Mouse (Mus musculus): ENCODE measurements around the gene Mas1. TPM values are rescaled to one million over a fixed set of nuclear protein-coding genes. Genes with fewer than 3 reads are reported as not detected.
"Not testable (repeated sequence)": the region's sequence is repeated elsewhere in the genome, so short reads cannot be mapped to it uniquely, and the experiment has no call there.

Gene Mas1
- polyA plus RNA-seq, 1 experiment from 2014 or later, result 0.49 TPM

DNA sequence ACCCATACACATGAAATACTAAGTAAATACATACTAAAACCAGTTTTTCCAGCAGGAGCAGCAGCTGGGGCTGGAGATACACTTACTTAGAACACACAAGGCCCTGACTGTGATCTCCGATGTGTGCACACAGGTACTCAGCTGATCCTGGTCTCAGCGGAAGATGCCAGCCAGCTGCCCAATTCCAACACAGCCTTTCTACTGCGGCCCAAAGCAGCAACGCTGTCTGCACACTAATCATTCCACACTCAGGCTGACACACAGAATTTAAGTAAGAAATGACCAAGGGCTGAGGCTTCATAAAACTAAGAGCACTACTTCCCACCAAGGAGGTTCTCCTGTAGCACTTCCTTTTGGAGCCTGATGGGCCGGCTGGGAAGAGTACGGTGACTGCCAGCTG, 34.3 kb upstream of the Mas1 start:
- no peaks in the 10 kb centered on the region for H3K4me1 ChIP-seq (replicated peaks)
- no peak overlapping the region for H3K4me3 ChIP-seq
- no peak overlapping the region for H3K9ac ChIP-seq
- no peak overlapping the region for H3K27ac ChIP-seq
- H3K27me3 ChIP-seq, result no peaks in the 10 kb centered on the region
- H3K9me3 ChIP-seq (replicated peaks), result no peaks in the 10 kb centered on the region
- H3K4me2 ChIP-seq, result no peak overlapping the region
- no peak for ATAC-seq (replicated peaks; ENCODE audit: insufficient number of reproducible peaks, insufficient read depth, low FRiP score, low read depth)
- H3K36me3 ChIP-seq, result peaks cover 15% of the 10 kb centered on the region; the same call in 1 of the 2 replicates
- WGBS, result 92% methylated on average over 6 of the region's 6 CpGs

DNA sequence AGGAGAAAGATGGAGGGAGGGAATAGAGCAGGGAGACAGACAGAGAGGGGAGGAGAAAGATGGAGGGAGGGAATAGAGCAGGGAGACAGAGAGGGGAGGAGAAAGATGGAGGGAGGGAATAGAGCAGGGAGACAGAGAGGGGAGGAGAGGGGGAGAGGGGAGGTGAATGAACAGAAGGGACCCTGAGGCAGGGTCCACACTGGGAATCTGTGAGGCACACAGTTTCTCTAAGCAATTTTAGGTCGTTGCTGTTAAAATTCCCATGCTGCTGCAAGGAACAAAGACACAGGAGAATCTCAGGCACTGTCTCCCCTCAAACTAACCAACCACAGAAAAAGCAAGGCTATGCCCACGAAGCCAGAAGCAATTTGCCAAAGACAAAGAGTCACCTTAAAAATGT, 30.7 kb upstream of the Mas1 start:
- H3K4me3 ChIP-seq; ATAC-seq (replicated peaks; ENCODE audit: insufficient number of reproducible peaks, insufficient read depth, low FRiP score, low read depth); H3K27me3 ChIP-seq; H3K9me3 ChIP-seq (replicated peaks); H3K9ac ChIP-seq; H3K27ac ChIP-seq; H3K4me2 ChIP-seq; H3K4me1 ChIP-seq (replicated peaks): not testable (repeated sequence)
- 47% methylated on average over 2 of the region's 2 CpGs for WGBS
- H3K36me3 ChIP-seq, result peaks cover 15% of the 10 kb centered on the region; the same call in 1 of the 2 replicates

DNA sequence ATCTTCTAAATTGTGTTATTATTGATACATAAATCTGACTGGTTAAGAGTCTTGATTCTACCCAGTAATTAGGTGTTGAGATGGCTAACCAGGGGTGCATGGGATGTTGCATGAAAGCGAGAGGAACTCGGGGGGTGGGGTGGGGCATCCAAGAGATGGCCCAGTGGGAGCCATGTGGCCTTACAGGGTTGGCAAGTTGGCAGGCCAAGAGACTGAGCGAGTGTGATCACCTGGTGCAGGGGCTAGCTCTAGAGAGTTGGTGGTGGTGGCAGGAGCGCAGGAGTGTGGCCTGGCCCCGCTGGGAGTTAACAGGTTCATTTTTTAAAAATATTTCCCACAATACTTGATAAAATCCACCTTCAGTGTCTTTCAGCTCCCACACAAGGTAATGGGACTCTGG, 29.7 kb upstream of the Mas1 start:
- no peaks in the 10 kb centered on the region for H3K9me3 ChIP-seq (replicated peaks)
- 90% methylated on average over 5 of the region's 5 CpGs for WGBS
- no peak overlapping the region for H3K27ac ChIP-seq
- no peak overlapping the region for H3K9ac ChIP-seq
- H3K36me3 ChIP-seq, result peaks cover 14% of the 10 kb centered on the region; the same call in 1 of the 2 replicates
- no peak overlapping the region for H3K4me2 ChIP-seq
- H3K4me3 ChIP-seq, result no peak overlapping the region
- no peaks in the 10 kb centered on the region for H3K4me1 ChIP-seq (replicated peaks)
- no peak for ATAC-seq (replicated peaks; ENCODE audit: insufficient number of reproducible peaks, insufficient read depth, low FRiP score, low read depth)
- no peaks in the 10 kb centered on the region for H3K27me3 ChIP-seq

DNA sequence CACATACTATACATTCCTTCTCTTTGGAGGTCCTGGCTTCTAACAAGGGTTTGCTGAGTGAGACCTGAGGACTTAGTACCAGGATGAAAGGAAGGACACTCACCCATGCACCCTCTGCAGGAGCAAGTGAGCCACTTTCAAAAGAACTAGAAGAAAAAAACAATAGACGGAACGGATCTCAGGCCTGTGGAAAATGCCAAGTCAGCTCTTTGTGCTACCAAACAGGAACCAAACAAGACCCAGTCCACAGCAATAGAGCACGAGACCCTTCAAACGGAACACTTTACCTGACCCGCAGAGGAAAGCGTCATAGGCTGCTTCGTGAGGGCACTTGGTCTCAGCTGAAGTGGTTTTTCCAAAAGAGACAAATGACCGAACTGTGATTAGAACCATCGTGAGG, 24.1 kb upstream of the Mas1 start:
- no peak for ATAC-seq (replicated peaks; ENCODE audit: insufficient number of reproducible peaks, insufficient read depth, low FRiP score, low read depth)
- H3K36me3 ChIP-seq, result 0 out of 2 replicates have a peak, but pooled peaks cover 3% of the 10 kb centered on the region
- H3K4me2 ChIP-seq, result no peak overlapping the region
- H3K27ac ChIP-seq, result no peak overlapping the region
- no peak overlapping the region for H3K4me3 ChIP-seq
- H3K9ac ChIP-seq, result no peak overlapping the region
- 74% methylated on average over 9 of the region's 9 CpGs for WGBS
- H3K9me3 ChIP-seq (replicated peaks), result no peaks in the 10 kb centered on the region
- H3K27me3 ChIP-seq, result no peaks in the 10 kb centered on the region
- peaks cover 8% of the 10 kb centered on the region for H3K4me1 ChIP-seq (replicated peaks)

DNA sequence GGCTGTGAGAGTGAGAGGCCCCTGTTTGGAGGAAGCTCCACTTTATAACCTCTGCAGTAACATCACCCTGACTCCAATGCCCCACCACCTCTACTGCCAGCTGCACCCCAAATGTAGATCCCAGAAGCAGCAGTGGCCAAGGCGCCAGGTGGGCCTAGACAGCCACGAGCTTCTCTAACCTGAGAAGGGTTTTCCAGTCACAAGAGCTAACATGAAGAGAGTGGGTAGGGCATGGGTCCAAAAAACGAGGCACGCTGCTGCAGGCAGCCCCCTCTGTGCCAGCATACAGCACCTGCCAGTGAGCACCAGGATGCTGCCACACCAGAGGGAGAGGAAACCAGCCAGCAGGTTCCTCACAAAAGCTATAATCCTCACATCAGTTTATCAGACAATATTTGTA, 23.1 kb upstream of the Mas1 start:
- Histone ChIP-seq H3K4me1 (replicated peaks) (peaks cover 16% of the 10 kb centered on the region), H3K27ac (no peak overlapping the region), H3K27me3 (no peaks in the 10 kb centered on the region), H3K9ac (no peak overlapping the region), H3K36me3 (0 out of 2 replicates have a peak, but pooled peaks cover 3% of the 10 kb centered on the region), H3K9me3 (replicated peaks) (no peaks in the 10 kb centered on the region), H3K4me3 (no peak overlapping the region), H3K4me2 (no peak overlapping the region)
- WGBS, result 82% methylated on average over 4 of the region's 4 CpGs
- no peak for ATAC-seq (replicated peaks; ENCODE audit: insufficient number of reproducible peaks, insufficient read depth, low FRiP score, low read depth)

DNA sequence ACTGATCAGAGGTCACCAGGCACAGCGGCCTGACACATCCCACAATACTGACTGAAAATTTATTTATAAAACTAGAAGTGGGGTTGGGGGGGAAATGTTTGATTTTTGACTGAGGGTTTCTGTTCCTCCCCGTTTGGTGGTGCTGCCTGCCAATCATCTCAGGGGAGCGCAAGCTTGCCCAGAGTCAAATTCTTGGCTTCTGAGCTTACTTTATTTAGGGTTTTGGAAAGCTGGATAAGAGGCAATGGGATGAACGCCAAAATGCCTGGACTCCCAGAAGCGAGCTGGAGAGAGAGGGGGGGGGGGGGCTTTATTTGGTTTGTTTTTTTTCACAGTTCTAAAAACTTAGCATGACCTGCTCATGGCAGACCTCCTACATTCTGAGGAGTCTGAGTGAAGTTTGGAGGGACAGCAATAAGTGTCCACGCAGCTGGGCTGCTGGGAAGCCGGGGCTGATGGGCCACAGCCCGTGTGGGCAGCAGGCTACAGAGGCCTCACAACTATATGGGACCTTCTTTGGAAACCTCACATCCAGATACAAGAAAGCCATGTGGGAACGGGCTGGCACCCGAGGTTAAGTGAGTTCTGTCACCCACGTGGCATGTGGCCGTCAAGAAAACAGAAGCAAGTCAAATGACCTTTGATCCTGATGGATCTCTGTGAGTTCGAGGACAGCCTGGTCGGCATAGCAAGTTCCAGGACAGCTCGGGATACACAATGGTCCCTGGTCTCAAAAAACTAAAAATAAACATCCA, 19.3 kb upstream of the Mas1 start:
- Histone ChIP-seq H3K4me1 (replicated peaks) (peaks cover 16% of the 10 kb centered on the region), H3K27me3 (no peaks in the 10 kb centered on the region), H3K9me3 (replicated peaks) (no peaks in the 10 kb centered on the region), H3K4me2 (no peak overlapping the region), H3K36me3 (0 out of 2 replicates have a peak, but pooled peaks cover 2% of the 10 kb centered on the region), H3K27ac (peak overlapping the region; percentile 74), H3K9ac (no peak overlapping the region), H3K4me3 (no peak overlapping the region)
- WGBS, result 52% methylated on average over 15 of the region's 15 CpGs
- ATAC-seq (replicated peaks; ENCODE audit: insufficient number of reproducible peaks, insufficient read depth, low FRiP score, low read depth), result 0 out of 2 replicates have a peak, but pooled peaks have one; percentile 45

DNA sequence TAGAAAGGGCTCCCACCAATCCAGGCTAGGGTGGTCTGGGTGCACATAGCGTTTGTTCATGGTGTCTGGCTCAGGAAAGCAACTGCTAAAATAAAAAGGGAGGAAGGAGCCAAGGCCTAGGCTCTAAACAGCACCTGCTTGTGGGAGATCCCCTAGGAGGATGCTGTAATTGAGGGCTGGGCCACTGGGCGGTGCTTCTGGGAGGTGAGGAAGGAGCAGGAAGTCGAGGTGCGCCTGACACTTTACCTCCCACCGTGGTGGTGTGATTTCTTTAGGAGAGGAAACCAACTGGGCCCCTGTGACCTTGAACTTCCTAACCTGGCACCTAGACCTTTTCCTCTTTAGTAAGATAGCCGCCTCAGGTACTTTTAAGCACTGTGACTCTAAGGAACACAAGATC, 18.7 kb upstream of the Mas1 start:
- 36% methylated on average over 6 of the region's 6 CpGs for WGBS
- Histone ChIP-seq H3K4me1 (replicated peaks) (peaks cover 16% of the 10 kb centered on the region), H3K36me3 (no peaks in the 10 kb centered on the region), H3K4me3 (no peak overlapping the region), H3K27ac (peak overlapping the region; percentile 74), H3K9me3 (replicated peaks) (no peaks in the 10 kb centered on the region), H3K9ac (no peak overlapping the region), H3K27me3 (no peaks in the 10 kb centered on the region), H3K4me2 (no peak overlapping the region)
- no peak for ATAC-seq (replicated peaks; ENCODE audit: insufficient number of reproducible peaks, insufficient read depth, low FRiP score, low read depth)

DNA sequence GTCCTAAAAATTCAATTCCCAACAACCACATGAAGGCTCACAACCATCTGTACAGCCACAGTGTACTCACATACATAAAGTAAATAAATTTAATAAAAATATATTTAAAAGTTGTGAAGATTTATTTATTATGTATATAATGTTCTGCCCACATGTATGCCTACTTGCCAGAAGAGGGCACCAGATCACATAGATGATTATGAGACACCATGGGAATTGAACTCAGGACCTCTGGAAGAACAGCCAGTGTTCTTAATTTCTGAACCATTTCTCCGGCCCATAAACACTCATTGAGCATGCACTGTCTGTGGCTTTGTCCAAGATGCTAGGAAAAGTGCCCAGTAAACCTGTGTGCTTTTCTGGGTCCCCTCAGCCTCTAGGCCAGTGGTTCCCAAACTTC, 13.3 kb upstream of the Mas1 start:
- Histone ChIP-seq H3K9me3 (replicated peaks) (no peaks in the 10 kb centered on the region), H3K9ac (no peak overlapping the region), H3K27me3 (peaks cover 4% of the 10 kb centered on the region; the same call in 1 of the 2 replicates), H3K4me3 (no peak overlapping the region), H3K36me3 (no peaks in the 10 kb centered on the region), H3K4me1 (replicated peaks) (no peaks in the 10 kb centered on the region; the same call in 1 of the 2 replicates), H3K27ac (no peak overlapping the region), H3K4me2 (no peak overlapping the region)
- 79% methylated on average over 1 of the region's 1 CpGs for WGBS
- ATAC-seq (replicated peaks; ENCODE audit: insufficient number of reproducible peaks, insufficient read depth, low FRiP score, low read depth), result no peak

DNA sequence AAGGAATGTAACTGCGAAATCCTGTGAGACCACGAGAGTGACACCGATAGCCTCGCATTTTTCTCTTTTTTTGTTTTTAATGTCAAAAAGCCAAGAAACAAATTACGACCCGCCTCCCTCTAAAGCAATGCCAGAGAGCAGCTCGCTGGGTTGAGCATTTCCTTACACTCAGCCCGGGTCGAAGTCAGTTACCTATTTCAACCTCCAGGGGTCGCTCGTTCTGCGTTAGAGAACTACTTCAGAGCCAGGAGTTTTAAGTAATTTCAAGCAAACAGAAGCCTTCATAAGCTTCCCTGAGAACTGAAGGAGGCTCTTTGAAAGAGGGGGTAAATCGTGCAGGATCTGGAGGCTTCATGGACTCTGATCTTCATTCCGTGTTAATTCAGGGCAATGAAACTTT, 12.2 kb upstream of the Mas1 start:
- WGBS, result 2% methylated on average over 14 of the region's 14 CpGs
- Histone ChIP-seq H3K27ac (no peak overlapping the region), H3K4me3 (peak overlapping the region; percentile 19), H3K9me3 (replicated peaks) (no peaks in the 10 kb centered on the region), H3K36me3 (no peaks in the 10 kb centered on the region), H3K9ac (peak overlapping the region; percentile 41), H3K4me2 (peak overlapping the region; percentile 64), H3K27me3 (peaks cover 4% of the 10 kb centered on the region; the same call in 1 of the 2 replicates), H3K4me1 (replicated peaks) (no peaks in the 10 kb centered on the region; the same call in 1 of the 2 replicates)
- no peak; the same call in 1 of the 2 replicates for ATAC-seq (replicated peaks; ENCODE audit: insufficient number of reproducible peaks, insufficient read depth, low FRiP score, low read depth)

DNA sequence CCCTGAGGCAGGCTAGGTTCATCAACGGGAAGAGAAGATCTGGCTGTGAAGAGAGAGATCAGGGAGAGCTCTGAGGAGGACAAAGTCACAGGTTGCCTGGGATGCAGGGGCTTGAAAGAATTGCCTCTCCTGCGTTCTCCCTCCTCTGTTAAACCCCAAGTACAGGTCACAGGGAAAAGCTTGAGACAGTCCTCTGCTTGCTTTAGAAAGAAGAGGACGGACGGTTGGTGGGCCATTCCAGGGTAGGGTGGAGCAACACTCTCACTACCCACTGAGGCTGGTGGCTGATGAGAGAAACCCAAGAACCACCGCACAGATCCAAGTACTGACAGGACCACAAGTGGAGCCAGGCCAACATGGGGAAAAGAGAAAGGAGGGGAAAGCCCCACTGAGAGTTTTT, 7.8 kb upstream of the Mas1 start, which contains the start of gene Mrgprh:
TSS of gene Mrgprh (plus strand) at position 301 of the 400 bp plus-strand sequence.
- Histone ChIP-seq H3K9ac (no peak within 1 kb of the TSS), H3K4me1 (replicated peaks) (peaks cover 3% of the 10 kb centered on the region; the same call in 1 of the 2 replicates), H3K4me3 (no peak within 1 kb of the TSS), H3K27ac (no peak within 1 kb of the TSS), H3K27me3 (peaks cover 4% of the 10 kb centered on the region; the same call in 1 of the 2 replicates), H3K9me3 (replicated peaks) (no peaks in the 10 kb centered on the region), H3K4me2 (no peak within 1 kb of the TSS), H3K36me3 (no peaks in the 10 kb centered on the region)
- no peak for ATAC-seq (replicated peaks; ENCODE audit: insufficient number of reproducible peaks, insufficient read depth, low FRiP score, low read depth)
- WGBS, result 72% methylated on average over 5 of the region's 5 CpGs

DNA sequence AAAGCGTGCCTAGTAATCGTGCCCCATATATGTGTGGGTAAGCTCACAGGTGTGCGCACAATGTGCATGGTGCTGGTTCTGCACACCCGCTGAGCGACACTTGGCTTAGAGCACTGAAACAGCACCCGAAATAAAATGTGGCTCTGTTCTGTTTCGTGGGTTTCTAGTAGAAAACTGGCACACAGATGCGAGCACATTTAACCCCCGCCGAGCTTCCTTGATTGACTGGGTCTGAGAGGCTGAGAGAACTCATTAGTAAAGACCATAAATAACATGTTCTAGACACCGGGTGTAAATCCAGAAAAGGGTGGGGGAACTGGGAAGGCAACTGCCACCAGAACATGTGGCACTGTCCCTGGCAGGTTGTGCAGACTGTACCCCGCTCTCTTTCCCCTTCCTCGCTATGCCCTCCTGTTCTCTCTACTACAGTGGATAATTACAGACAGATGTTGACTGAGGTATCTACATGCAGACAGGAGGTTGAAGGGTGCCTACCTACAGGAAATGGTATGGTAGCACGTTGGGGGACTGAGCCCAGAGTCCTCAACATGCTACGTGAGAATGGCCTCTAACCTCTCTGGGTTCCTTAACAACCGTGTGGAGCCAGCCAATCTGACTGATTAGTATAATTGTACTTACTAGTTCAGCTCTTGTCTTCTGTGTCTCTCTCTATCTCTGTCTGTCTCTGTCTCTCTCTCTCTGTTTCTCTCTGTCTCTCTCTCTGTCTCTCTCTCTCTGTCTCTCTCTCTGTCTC, 4.5 kb upstream of the Mas1 start:
- H3K4me3 ChIP-seq, result no peak overlapping the region
- no peaks in the 10 kb centered on the region for H3K27me3 ChIP-seq
- no peak; the same call in 1 of the 2 replicates for ATAC-seq (replicated peaks; ENCODE audit: insufficient number of reproducible peaks, insufficient read depth, low FRiP score, low read depth)
- H3K9ac ChIP-seq, result no peak overlapping the region
- H3K27ac ChIP-seq, result no peak overlapping the region
- no peak overlapping the region for H3K4me2 ChIP-seq
- no peaks in the 10 kb centered on the region for H3K9me3 ChIP-seq (replicated peaks)
- no peaks in the 10 kb centered on the region for H3K36me3 ChIP-seq
- peaks cover 15% of the 10 kb centered on the region for H3K4me1 ChIP-seq (replicated peaks)
- 66% methylated on average over 16 of the region's 16 CpGs for WGBS

Data from heart, embryonic 15.5 days (tissue).